Mouse (Mus musculus) adrenal gland, adult 8-10 months (tissue): Measurements from ENCODE around the gene Rps6ka5. TPM values are rescaled to one million over a fixed set of nuclear protein-coding genes. Genes with fewer than 3 reads are reported as not detected.

Experiments used
- DNase-seq: peaks from one replicate; pipeline ENCODE4 v3.0.0; 2022
- total RNA-seq, 4 experiments: library from RNA; stranded (reverse); gene quantifications; 2 replicates each; pipeline ENCODE4 v1.2.4; 2022

Rps6ka5 gene
- total RNA-seq, 4 experiments from 2014 or later = 4.7 to 8.7 (median 6.9) TPM

DNA sequence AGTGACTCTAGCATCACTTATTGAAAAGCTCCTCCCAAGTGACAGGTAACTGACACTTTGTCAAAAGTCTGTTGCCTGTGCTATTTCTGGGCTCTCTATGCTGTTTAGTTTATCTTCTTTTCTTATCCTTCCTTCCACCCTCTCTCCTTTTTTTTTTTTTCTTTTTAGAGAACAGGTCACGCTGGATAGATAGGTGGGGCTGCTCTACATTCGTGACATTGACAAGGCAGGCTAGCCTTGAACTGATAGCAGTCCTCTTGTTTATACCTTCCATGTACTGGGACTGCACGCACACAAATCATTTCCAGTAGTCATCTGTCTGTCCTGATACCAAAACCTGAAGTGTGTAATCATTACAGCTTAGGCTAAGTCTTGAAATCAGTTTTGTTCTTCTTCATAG lies 132.1 kb downstream of the Rps6ka5 start:
- DNase-seq = no peak

DNA sequence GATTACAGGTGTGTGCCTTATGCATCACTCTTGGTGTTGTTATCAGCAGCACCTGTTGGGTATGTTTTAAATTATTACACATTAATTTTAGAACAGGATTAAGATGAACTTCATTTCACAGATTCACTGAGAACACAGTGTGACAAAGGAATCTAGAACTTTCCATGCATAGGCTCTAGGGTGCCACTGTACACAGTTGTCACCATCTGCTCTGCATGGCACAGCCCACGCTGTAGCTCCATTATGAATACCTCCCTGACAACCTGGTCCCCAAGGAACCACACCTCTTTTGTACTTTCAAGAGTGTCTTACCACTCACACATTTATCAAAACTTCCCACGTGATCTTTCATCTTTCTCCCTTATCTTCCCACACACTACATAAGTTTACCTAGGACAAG lies 140.2 kb downstream of the Rps6ka5 start:
- no peak for DNase-seq

- DNase-seq = no peak
Observed at GRCm38 (mm10) chr12:100579221-100579620, 147.6 kb downstream of the Rps6ka5 start.

DNA sequence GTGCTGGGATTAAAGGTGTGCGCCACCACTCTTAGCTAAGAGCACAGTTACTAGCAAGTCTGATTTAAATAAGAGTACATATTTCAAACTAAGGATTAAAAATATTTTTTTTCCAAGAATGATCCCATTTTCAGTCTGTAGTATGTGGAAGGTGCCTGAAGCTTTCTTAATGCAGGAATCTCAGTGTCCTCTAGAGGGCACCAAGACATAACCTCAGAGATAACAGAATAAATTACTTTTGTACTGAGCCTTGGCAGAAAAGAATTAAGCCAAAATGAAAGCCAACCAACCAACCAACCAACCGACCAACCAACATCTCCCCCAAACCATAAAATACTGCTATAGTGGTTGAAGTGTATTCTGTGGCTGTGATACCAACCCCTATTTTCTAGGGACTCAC lies 148.5 kb downstream of the Rps6ka5 start:
- DNase-seq = no peak

DNA sequence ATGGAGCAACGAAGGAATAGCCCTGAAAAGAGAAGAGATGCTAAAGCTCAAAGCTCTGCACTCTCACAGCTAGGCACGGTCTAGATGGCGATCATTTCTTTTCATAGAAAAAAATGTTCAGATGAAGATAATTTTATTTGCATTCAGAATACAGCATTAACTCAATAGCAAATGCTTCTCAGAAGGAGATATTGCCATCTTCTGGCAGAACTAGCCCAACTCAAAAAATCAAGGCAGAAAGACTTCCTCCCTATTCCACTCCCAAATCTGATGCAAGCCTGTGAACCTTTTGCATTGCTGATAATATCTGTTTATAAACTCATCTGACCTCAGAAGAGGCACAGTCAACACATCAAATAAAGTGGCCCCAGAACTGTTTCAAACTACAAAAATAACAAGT lies 151.0 kb downstream of the Rps6ka5 start:
- DNase-seq = no peak

- DNase-seq = no peak
Observed at GRCm38 (mm10) chr12:100570522-100571072, 156.2 kb downstream of the Rps6ka5 start.

DNA sequence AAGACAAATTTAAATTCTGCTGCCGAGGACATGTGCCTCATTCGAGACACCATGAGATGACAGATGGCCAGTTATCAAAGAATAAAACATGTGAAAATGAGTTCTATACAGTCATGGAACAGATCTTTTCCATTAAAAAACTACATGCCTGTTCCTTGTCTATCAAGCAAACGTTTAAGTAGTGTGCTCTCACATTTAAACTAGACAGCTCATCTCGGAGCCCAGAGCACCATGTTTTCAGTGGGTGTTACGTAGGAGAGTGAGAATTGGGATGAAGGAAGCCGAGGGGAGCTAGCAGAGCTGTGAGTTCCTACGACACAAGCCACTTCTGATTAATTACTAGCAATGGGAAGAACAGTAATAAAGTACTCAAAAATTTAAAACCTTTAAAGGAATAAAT lies 158.0 kb downstream of the Rps6ka5 start:
- DNase-seq = no peak

DNA sequence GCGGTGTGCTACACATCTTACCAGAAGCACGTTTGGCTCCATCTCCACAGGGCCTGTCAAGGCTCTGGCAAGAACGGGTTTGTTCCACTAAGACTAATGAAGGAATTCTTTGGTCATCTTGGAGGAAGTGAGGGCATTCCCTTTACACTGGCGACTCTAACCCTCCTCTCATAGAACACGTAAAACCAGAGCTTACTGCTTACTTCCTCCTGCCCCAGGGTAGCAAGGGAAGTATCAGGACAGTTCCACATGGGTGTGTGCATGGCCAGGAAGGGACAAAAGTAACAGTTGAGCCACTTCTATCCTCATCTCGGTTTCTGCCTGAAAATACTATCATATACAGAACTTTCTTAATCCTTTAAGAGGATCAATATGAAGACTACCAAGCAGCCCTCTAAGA lies 158.7 kb downstream of the Rps6ka5 start:
- no peak for DNase-seq

GRCm38 (mm10) chr12:100567627-100568026 lies 159.2 kb downstream of the Rps6ka5 start:
- no peak for DNase-seq

DNA sequence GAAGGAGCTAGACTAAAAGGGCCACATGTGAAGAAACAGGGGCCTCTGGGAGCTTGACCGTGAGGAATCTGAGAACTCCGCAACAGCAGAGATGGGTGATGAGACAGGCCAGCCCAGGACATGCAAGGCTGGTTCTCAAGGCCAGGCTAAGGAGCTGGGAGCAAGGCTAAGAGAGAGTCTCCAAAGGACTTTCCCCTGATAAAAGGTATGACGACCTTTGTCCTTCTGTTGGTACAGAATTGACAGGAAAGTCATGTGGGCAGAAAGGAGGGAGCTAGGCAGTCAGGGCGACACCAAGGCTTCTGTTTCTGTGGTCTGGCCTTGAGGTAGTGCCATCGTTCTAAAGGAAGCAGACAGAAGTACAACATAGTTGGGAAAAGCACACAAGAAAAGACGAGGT lies 173.1 kb downstream of the Rps6ka5 start:
- DNase-seq = no peak

- no peak for DNase-seq
Observed at GRCm38 (mm10) chr12:100551972-100552371, 174.8 kb downstream of the Rps6ka5 start.

DNA sequence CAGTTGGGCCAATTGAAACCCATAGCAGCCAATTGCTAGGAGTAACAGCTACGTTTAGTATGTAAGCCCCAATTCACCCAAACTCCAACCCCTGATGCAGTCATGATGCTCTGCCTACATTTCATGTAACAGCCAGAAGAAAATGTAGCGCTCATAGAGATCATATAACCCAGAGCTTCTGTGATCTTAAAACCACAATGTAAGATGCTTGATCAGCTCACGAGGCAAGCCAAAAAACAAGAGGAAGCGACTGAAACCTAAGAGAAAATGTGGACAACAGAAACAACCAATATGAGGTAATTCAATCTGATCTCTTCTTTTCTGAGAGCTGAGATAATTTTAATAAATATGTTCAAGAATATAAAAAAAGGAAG lies 182.6 kb downstream of the Rps6ka5 start:
- no peak for DNase-seq

DNA sequence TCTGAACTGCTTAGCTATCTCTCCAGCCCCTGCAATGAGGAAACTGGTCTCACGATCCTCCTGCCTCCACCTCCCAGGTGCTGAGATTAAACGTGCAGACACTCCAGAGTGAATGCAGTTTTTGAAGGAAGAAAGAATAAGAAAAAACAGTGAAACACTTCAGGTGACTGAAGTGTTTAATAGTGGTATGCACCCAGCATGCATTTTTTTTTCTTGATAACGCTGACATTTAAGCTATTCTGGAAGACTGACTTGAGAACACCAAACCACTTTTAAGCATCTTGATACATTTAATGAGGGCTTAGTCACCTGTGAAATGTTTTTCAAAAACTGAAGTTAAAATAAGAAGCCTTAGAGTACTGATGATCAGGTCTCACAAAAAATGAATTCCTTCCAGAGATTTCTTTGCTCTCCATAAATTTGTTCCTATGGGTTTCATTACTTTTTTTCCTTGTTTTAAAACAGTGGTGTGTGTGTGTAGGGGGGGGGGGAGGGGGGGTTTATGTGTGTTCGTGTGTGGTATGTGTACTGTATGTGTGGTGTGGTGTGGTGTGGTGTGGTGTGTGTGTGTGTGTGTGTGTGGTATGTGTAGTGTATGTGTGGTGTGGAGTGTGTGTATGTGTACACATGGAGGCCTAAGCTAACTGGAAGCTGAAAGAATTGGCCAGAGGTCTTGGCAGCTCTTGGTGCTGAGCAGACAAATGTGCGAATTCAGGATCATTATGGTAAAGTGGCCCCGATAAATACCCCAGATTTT lies 183.2 kb downstream of the Rps6ka5 start:
- no peak for DNase-seq

GRCm38 (mm10) chr12:100542494-100542893 lies 184.3 kb downstream of the Rps6ka5 start:
- DNase-seq = no peak

GRCm38 (mm10) chr12:100542076-100542475 lies 184.7 kb downstream of the Rps6ka5 start:
- DNase-seq = no peak

- no peak for DNase-seq
Observed at GRCm38 (mm10) chr12:100539158-100539714, 187.5 kb downstream of the Rps6ka5 start.

DNA sequence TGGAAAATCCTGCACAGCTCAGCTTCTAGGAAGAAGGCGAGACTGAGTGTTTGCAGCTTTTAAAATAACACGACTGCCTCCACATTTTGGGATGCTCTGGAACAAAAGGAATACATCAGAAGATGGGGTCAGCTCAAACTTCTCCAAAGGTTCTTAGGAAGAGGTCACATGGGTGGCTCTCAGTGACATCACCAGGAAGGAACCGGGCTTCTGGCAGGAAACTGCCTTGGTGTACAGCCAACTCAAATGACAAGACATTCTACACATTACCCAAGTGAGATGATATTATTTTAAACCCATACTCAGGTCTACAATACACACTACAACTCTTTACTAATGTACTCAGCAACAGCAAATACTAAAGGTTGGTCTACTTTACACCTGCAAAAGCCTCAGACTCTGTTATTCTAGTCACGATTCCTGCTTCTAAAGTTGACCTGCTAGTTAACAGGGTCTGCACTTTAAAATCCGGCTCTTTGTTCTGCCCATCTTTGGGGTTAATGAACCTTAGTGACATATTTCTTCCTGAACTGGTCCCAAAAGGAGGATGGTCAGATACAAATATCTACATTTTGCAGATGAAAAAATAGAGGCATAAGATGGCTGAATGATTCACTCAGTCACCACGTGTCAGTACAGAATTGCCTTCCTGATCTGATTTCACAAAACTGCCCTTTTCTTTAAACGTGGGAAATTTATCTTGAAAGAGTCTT lies 188.2 kb downstream of the Rps6ka5 start:
- DNase-seq = no peak

GRCm38 (mm10) chr12:100537091-100537490 lies 189.7 kb downstream of the Rps6ka5 start:
- no peak for DNase-seq

- DNase-seq = no peak
Observed at GRCm38 (mm10) chr12:100535028-100535427, 191.8 kb downstream of the Rps6ka5 start.

- no peak for DNase-seq
Observed at GRCm38 (mm10) chr12:100534028-100534427, 192.8 kb downstream of the Rps6ka5 start.

DNA sequence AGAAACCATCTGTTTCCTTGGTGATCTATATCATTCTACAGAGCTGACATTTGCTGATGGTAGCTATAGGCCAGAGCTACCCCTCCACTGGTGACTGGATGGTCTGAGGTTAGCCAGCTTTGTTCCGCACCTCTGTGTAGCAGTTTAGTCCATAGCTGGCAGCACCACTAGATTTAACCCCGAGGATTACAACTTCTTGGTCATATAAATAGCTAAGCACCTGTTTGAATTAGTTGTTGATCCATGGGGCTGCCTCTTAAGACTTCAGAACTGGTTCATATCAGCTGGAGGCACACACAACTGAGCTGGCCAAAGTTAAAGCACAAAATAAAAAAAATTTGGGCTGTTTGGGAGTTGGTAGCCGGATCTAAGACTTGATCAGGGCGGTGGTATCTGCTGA lies 193.6 kb downstream of the Rps6ka5 start:
- DNase-seq = no peak

DNA sequence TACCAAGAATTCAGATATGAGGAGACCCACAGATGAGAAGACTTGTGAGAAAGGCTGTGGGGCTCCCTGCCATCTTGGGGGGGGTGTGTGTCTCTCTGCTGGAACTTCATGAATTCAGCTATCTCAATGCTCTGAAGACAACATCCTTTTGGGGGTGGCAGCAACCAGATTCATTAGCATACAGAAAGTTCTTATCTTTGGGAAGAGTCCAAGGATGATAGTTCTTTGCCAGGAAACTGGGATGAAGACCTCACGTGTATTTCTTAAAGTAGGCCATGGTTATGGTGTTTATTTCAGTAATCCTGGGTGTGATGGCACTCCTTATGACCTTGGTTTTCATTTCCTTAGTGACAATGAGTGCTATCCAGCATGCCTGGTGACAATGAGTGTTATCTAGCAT lies 195.0 kb downstream of the Rps6ka5 start:
- no peak for DNase-seq

GRCm38 (mm10) chr12:100530871-100531270 lies 195.9 kb downstream of the Rps6ka5 start:
- DNase-seq = no peak

DNA sequence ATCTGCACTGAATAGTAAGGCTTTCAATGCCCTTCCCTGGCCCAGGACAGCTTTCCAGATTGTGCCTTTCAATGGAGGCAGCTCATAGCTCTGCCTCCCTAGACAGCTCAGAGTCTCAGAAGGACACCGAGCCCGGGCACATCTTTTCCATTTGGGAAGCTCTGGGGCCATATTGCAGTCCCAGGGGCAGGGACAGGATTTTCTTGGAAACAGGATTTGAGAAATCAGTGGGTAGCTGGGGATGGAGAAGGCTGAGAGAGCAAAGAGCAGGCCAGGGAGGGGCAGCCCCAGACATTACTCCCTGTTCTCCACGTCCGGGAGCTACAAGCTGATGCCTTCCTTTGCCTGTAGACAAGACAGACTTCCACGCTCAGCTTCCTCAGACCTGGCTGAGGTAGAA lies 197.1 kb downstream of the Rps6ka5 start:
- DNase-seq = no peak
